In the genomic region with DNA sequence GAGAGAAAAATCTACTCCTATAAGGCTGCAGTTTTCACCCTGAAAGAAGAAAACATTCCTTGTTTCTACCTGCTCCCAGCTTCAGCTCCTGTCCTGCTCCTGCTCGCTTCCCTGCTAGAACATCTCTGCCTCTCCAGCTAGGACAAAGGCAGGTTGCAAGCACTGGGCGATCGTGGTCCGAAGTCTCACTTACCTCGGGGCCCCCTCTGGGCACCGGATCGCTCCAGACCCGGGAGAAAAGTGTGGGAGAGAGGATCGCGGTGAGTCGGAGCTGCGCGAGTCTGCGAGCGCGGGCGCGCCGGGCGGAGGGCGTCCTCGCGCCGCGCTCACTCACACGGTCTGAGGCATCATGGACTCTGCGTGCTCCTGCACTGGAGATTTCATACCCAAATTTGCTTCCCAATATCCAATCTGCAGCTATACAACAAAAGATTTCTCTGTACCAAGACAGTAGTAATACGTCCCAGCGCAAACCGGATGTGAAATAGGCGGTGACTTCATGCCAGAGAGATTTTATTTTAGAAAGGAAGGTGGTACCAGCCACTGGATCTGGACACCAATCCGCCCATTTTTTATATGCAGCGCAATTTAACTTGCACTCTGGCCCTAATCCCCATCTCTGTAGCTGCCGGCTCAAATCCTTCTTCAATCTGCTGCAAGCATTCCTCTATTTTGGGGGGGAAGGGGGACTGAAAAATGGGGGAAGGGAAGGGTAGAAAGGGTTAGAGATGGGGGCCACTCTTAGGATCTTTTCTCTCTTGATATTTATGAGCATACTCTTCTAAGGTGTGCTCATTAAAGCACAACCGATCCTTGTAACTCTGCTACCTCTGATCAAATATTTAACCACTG, we compare ENCODE assay signal across 8 mouse cellular contexts. TPM values are rescaled to one million over a fixed set of nuclear protein-coding genes. Genes with fewer than 3 reads are reported as not detected.
DNase-seq lines count a peak whose midpoint lies in the region; ATAC-seq and TF ChIP-seq lines count a peak whose summit lies in the region.
"Had no signal": no experiment of that assay in that cellular context is flagged by ENCODE, and none has a peak within 500 bp of the region (broad histone marks: within the 10 kb centered on the region; RNA-seq: fewer than 3 reads in every experiment).

No protein-coding gene starts in this region.

- no peaks in the 10 kb centered on the region for H3K36me3 ChIP-seq in forebrain, embryonic 12.5 days (replicated peaks)
- no peaks in the 10 kb centered on the region for H3K36me3 ChIP-seq in intestine, embryonic 16.5 days (ENCODE audit: control insufficient read depth, insufficient read depth, low read length)
- H3K36me3 ChIP-seq in liver, adult 2 months (ENCODE audit: control insufficient read depth, insufficient read depth, low read length) = no peaks in the 10 kb centered on the region

- WGBS in forebrain, embryonic 12.5 days = under 1% methylated on average over 35 of the region's 35 CpGs
- WGBS in intestine, embryonic 16.5 days = under 1% methylated on average over 35 of the region's 35 CpGs
- WGBS in liver, adult 2 months = 1% methylated on average over 35 of the region's 35 CpGs

- peak; percentile 38 for DNase-seq in R1 (ENCODE audit: low read depth, low spot score)
- DNase-seq in brain, embryonic 14.5 days (ENCODE audit: low read depth) = peak; percentile 79
- no peak for DNase-seq in liver, adult 2 months (ENCODE audit: extremely low read depth, low read depth, low spot score)
- DNase-seq in right cerebral cortex, adult 2 months (ENCODE audit: low spot score in 2 of 2) = peak; percentile 67 to 70
- DNase-seq in spleen, postnatal 4 days (ENCODE audit: low spot score in 2 of 2) = no peak

- TF ChIP-seq CTCF in brain, embryonic 14.5 days (IDR thresholded peaks at IDR 0.05; ENCODE audit: borderline replicate concordance, extremely low read depth, insufficient read depth, insufficient read length) = no peak
- no peak for TF ChIP-seq CTCF in liver, adult 2 months (IDR thresholded peaks at IDR 0.05; ENCODE audit: low read depth, low read length)

- H3K4me1 ChIP-seq in forebrain, embryonic 12.5 days = peaks cover 13% of the 10 kb centered on the region
- H3K4me1 ChIP-seq in intestine, embryonic 16.5 days (ENCODE audit: control insufficient read depth, insufficient read depth, low read length) = peaks cover 3% of the 10 kb centered on the region
- no peaks in the 10 kb centered on the region for H3K4me1 ChIP-seq in liver, adult 2 months (ENCODE audit: control insufficient read depth, insufficient read depth, low read length)

- peak; percentile 91 for ATAC-seq in forebrain, embryonic 12.5 days (ENCODE audit: low FRiP score)
- ATAC-seq in intestine, embryonic 16.5 days = peak; percentile 87

- H3K27ac ChIP-seq in forebrain, embryonic 12.5 days = no peak overlapping the region
- H3K27ac ChIP-seq in intestine, embryonic 16.5 days (ENCODE audit: low read length) = no peak overlapping the region
- no peak overlapping the region for H3K27ac ChIP-seq in liver, adult 2 months (replicated peaks; ENCODE audit: insufficient read depth, low read depth, low read length)

- H3K4me3 ChIP-seq in forebrain, embryonic 12.5 days (replicated peaks) = peak overlapping the region; percentile 57
- peak overlapping the region; percentile 63 for H3K4me3 ChIP-seq in intestine, embryonic 16.5 days (ENCODE audit: low read length)
- H3K4me3 ChIP-seq in liver, adult 2 months (ENCODE audit: insufficient read depth, low read depth, low read length) = peak overlapping the region; percentile 25; the same call in 1 of the 2 replicates

- TF ChIP-seq POLR2A in brain, embryonic 14.5 days (IDR thresholded peaks at IDR 0.05; ENCODE audit: borderline replicate concordance, extremely low read depth, insufficient read depth, insufficient read length, poor library complexity, severe bottlenecking) = 0 out of 2 replicates have a peak, but pooled peaks have one; percentile 24
- TF ChIP-seq POLR2A in liver, adult 2 months (IDR thresholded peaks at IDR 0.05; ENCODE audit: extremely low read depth, insufficient read depth, low read length) = no peak

- H3K4me2 ChIP-seq in forebrain, embryonic 12.5 days = peak overlapping the region; percentile 81
- H3K4me2 ChIP-seq in intestine, embryonic 16.5 days (ENCODE audit: low read depth, low read length) = peak overlapping the region; percentile 94

- no peaks in the 10 kb centered on the region for H3K9me3 ChIP-seq in forebrain, embryonic 12.5 days
- H3K9me3 ChIP-seq in intestine, embryonic 16.5 days (ENCODE audit: control insufficient read depth, low read length) = no peaks in the 10 kb centered on the region

- H3K9ac ChIP-seq in forebrain, embryonic 12.5 days = peak overlapping the region; percentile 70
- H3K9ac ChIP-seq in intestine, embryonic 16.5 days (ENCODE audit: low read depth, low read length) = peak overlapping the region; percentile 70
- no peak overlapping the region for H3K9ac ChIP-seq in liver, adult 2 months (ENCODE audit: low read depth, low read length)

- no peaks in the 10 kb centered on the region for H3K79me2 ChIP-seq in liver, adult 2 months (ENCODE audit: control insufficient read depth, insufficient read depth, low read length)

- peaks cover 23% of the 10 kb centered on the region for H3K27me3 ChIP-seq in forebrain, embryonic 12.5 days
- 0 out of 2 replicates have a peak, but pooled peaks cover 3% of the 10 kb centered on the region for H3K27me3 ChIP-seq in intestine, embryonic 16.5 days (replicated peaks; ENCODE audit: control insufficient read depth, insufficient read depth, low read length)
- H3K27me3 ChIP-seq in liver, adult 2 months (ENCODE audit: control insufficient read depth, insufficient read depth, low read length) = peaks cover 2% of the 10 kb centered on the region; the same call in 1 of the 2 replicates

RNA-seq across cellular contexts. Expression of gene Gabra1, which starts 0.5 kb away (rescaled TPM):
- polyA plus RNA-seq in brain, embryonic 14.5 days (2012; rRNA removed) = 9.5 and 12.7 TPM in 2 replicates
- polyA plus RNA-seq in forebrain, embryonic 12.5 days (2016; fragmentation: Nextera tagmentation; extraction: Ambion mirVana) = 1.9 and 2.3 TPM in 2 replicates
- 2.4 and 3.3 TPM in 2 replicates for polyA plus RNA-seq in intestine, embryonic 16.5 days (2015; fragmentation: Nextera tagmentation; extraction: Ambion mirVana)
- under 0.01 and 0.07 TPM in 2 replicates for total RNA-seq in liver, adult 2 months (2014; rRNA removed)
- polyA plus RNA-seq in liver, adult 2 months (2012; rRNA removed) = not detected in 2 replicates
- polyA plus RNA-seq: gonadal fat pad, adult 2 months had no signal

Comparison
In these comparisons a context has a peak if more than half of its experiments do, and no peak if none do; other contexts are left out.
1. DNase-seq: peak in R1 (single experiment), brain, embryonic 14.5 days (single experiment) and right cerebral cortex, adult 2 months (2 of 2); none in liver, adult 2 months (single experiment) and spleen, postnatal 4 days (0 of 2).
2. Peak in every context shown above with its lines, with median percentiles within 50 percentile points of each other: H3K4me3 ChIP-seq.